Mouse (Mus musculus) C2C12 (cell line): ENCODE results near the gene Cnga4.

Source experiments
- CTCF ChIP-seq: IDR thresholded peaks from one replicate; pipeline ENCODE4 v1.5.1; 2011; ENCODE audit not compliant: control insufficient read depth, insufficient read depth, insufficient read length
- FOSL1 ChIP-seq: IDR thresholded peaks from one replicate; pipeline ENCODE4 v1.8.0; 2011; ENCODE audit warnings: mild to moderate bottlenecking, low read length; ENCODE audit not compliant: poor library complexity, insufficient read depth, severe bottlenecking
- MAX ChIP-seq: IDR thresholded peaks from one replicate; pipeline ENCODE4 v1.6.1; 2011; ENCODE audit warnings: mild to moderate bottlenecking, control low read depth
- MYOG ChIP-seq: IDR thresholded peaks from one replicate; pipeline ENCODE4 v1.6.1; 2011; ENCODE audit not compliant: control insufficient read depth, insufficient read length; ENCODE audit errors: extremely low read depth
- USF1 ChIP-seq: IDR thresholded peaks from one replicate; pipeline ENCODE4 v1.6.1; 2011; ENCODE audit warnings: low read depth, mild to moderate bottlenecking, control low read depth, moderate library complexity

GRCm38 (mm10) chr7:105437979-105438772 is 33.8 kb downstream of the Cnga4 start:
- TF ChIP-seq CTCF, result no peak
- no peak for TF ChIP-seq FOSL1
- TF ChIP-seq MAX, result no peak
- TF ChIP-seq MYOG, result no peak
- no peak for TF ChIP-seq USF1
